Mouse (Mus musculus): Measurements from ENCODE around the gene Med8. TPM values are rescaled to one million over a fixed set of nuclear protein-coding genes. Genes with fewer than 3 reads are reported as not detected.

The Med8 gene
- polyA plus RNA-seq, 1 experiment, result 21.8 TPM

DNA sequence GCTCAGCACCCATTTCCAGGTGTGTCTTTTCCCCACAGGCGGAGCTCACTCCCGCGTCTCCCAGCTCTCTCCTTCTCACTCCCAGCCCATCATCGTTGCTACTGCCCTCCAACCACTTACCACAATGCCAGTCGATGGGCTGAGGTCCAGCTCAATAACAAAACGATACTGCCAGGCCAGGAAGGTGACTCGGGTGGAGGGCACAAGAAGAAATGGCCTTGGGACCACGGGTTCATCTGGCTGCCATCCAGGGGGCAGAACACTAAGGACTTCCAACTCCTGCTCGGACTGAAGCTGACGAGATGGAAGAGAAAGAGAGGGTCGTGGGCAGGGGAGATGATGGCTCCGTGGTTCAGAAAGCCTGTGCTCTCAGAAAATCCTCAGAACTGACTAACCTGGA lies 6.4 kb upstream of the Med8 start:
- Histone ChIP-seq H3K27me3 (ENCODE audit: control insufficient read depth, insufficient read depth, low read length) (no peaks in the 10 kb centered on the region), H3K4me3 (ENCODE audit: extremely low read depth, insufficient read depth, insufficient read length) (no peak overlapping the region), H3K4me1 (ENCODE audit: control insufficient read depth, insufficient read depth, insufficient read length) (no peaks in the 10 kb centered on the region), H3K36me3 (ENCODE audit: control insufficient read depth, insufficient read depth, low read length) (peaks cover 31% of the 10 kb centered on the region), H3K27ac (ENCODE audit: insufficient read depth, low read length) (no peak overlapping the region)
- TF ChIP-seq CTCF (IDR thresholded peaks at IDR 0.05; ENCODE audit: extremely low read depth, insufficient read depth, insufficient read length, insufficient replicate concordance), result no peak
- no peak for TF ChIP-seq POLR2A (IDR thresholded peaks at IDR 0.05; ENCODE audit: low read depth, low read length)
- WGBS, result 92% methylated on average over 12 of the region's 12 CpGs
- DNase-seq (ENCODE audit: low read depth in 1 of 2, low spot score in 2 of 2), result no peak

DNA sequence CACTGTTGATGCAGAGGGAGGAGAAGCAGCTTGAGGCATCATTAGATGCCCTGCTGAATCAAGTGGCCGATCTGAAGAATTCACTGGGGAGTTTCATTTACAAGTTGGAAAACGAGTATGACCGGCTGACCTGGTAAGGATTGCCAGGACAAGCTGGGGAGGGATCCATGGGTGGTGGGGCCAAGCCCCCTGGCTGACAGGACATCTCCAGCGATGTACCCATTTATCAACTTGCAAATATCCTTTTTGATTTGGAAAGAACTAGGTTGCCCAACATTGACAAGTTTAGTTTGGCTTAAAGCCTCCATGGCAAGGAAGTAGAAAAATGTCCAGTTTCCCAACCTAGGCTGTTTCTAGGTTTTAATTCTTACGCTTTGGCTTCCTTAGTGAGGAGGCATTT lies 1.7 kb downstream of the Med8 start:
- DNase-seq (ENCODE audit: low read depth in 1 of 2, low spot score in 2 of 2), result no peak
- H3K27ac ChIP-seq (ENCODE audit: insufficient read depth, low read length), result no peak overlapping the region
- TF ChIP-seq POLR2A (IDR thresholded peaks at IDR 0.05; ENCODE audit: low read depth, low read length), result no peak
- TF ChIP-seq CTCF (IDR thresholded peaks at IDR 0.05; ENCODE audit: extremely low read depth, insufficient read depth, insufficient read length, insufficient replicate concordance), result no peak
- H3K27me3 ChIP-seq (ENCODE audit: control insufficient read depth, insufficient read depth, low read length), result no peaks in the 10 kb centered on the region
- no peak overlapping the region for H3K4me3 ChIP-seq (ENCODE audit: extremely low read depth, insufficient read depth, insufficient read length)
- 94% methylated on average over 5 of the region's 5 CpGs for WGBS
- H3K36me3 ChIP-seq (ENCODE audit: control insufficient read depth, insufficient read depth, low read length), result peaks cover 30% of the 10 kb centered on the region
- peaks cover 5% of the 10 kb centered on the region; the same call in 1 of the 2 replicates for H3K4me1 ChIP-seq (ENCODE audit: control insufficient read depth, insufficient read depth, insufficient read length)

DNA sequence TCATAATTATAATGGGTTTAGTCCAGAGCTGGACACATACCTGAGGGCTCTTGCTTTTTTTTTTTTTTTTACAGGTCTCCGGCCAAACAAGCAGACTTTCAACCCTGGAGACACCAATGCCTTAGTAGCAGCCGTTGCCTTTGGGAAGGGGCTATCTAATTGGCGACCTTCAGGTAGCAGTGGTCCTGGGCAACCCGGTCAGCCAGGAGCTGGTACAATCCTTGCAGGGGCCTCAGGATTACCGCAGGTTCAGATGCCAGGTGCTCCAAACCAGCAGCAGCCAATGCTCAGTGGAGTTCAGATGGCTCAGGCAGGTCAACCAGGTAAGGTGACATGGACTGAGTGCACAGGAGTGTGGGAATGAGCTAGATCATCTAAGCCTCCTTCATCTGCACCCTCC lies 4.4 kb downstream of the Med8 start:
- H3K4me1 ChIP-seq (ENCODE audit: control insufficient read depth, insufficient read depth, insufficient read length), result peaks cover 5% of the 10 kb centered on the region; the same call in 1 of the 2 replicates
- H3K4me3 ChIP-seq (ENCODE audit: extremely low read depth, insufficient read depth, insufficient read length), result no peak overlapping the region
- H3K27me3 ChIP-seq (ENCODE audit: control insufficient read depth, insufficient read depth, low read length), result no peaks in the 10 kb centered on the region
- TF ChIP-seq CTCF (IDR thresholded peaks at IDR 0.05; ENCODE audit: extremely low read depth, insufficient read depth, insufficient read length, insufficient replicate concordance) (no peak), POLR2A (IDR thresholded peaks at IDR 0.05; ENCODE audit: low read depth, low read length) (no peak)
- H3K27ac ChIP-seq (ENCODE audit: insufficient read depth, low read length), result no peak overlapping the region
- WGBS, result 92% methylated on average over 5 of the region's 5 CpGs
- H3K36me3 ChIP-seq (ENCODE audit: control insufficient read depth, insufficient read depth, low read length), result peaks cover 42% of the 10 kb centered on the region
- no peak for DNase-seq (ENCODE audit: low read depth in 1 of 2, low spot score in 2 of 2)

DNA sequence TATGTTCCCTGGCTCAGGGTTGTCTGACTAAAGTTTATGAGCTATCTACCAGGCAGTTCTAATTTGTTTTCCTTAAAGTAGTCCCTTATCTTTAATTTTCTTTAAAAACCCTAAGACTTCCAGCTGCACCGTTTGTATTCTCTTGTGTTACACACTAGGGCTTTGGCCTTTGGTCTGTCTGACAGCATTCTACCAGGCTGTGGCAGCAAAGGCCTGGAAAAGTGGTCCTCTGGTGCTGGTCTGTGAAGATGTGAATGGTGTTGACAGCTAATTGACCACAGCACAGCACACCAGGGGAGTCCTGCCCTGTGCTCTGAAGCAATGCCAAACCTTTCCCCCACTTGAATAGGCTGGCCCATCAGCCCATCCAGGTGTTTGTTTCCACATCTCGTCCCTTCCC lies 6.6 kb downstream of the Med8 start:
- H3K4me3 ChIP-seq (ENCODE audit: extremely low read depth, insufficient read depth, insufficient read length), result no peak overlapping the region
- TF ChIP-seq POLR2A (IDR thresholded peaks at IDR 0.05; ENCODE audit: low read depth, low read length), result no peak
- 90% methylated on average over 2 of the region's 2 CpGs for WGBS
- no peaks in the 10 kb centered on the region for H3K27me3 ChIP-seq (ENCODE audit: control insufficient read depth, insufficient read depth, low read length)
- H3K36me3 ChIP-seq (ENCODE audit: control insufficient read depth, insufficient read depth, low read length), result peaks cover 46% of the 10 kb centered on the region
- no peak for DNase-seq (ENCODE audit: low read depth in 1 of 2, low spot score in 2 of 2)
- no peak overlapping the region for H3K27ac ChIP-seq (ENCODE audit: insufficient read depth, low read length)
- H3K4me1 ChIP-seq (ENCODE audit: control insufficient read depth, insufficient read depth, insufficient read length), result no peaks in the 10 kb centered on the region

DNA sequence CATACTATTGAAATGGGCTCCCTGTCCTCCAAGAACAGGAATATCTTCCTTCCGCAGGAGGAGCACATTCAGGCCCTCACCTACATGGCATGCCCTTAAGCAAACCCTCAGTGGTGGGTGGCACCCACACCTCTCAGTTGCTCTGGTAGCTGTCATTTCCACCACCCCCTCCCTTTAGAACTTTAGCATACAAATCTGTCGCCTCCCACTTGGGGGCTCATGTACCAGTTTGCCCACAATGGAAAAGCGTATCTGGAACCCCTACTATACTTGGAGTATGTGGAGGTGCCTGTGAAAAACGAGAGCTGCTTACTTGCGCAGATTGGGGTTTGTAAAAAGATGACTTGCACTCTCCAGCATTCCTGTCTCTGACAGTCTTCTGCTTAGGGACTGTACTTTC lies 7.2 kb downstream of the Med8 start:
- WGBS, result 94% methylated on average over 5 of the region's 5 CpGs
- H3K4me1 ChIP-seq (ENCODE audit: control insufficient read depth, insufficient read depth, insufficient read length), result no peaks in the 10 kb centered on the region
- TF ChIP-seq POLR2A (IDR thresholded peaks at IDR 0.05; ENCODE audit: low read depth, low read length), result no peak
- no peak for TF ChIP-seq CTCF (IDR thresholded peaks at IDR 0.05; ENCODE audit: extremely low read depth, insufficient read depth, insufficient read length, insufficient replicate concordance)
- no peak overlapping the region for H3K4me3 ChIP-seq (ENCODE audit: extremely low read depth, insufficient read depth, insufficient read length)
- peaks cover 46% of the 10 kb centered on the region for H3K36me3 ChIP-seq (ENCODE audit: control insufficient read depth, insufficient read depth, low read length)
- H3K27me3 ChIP-seq (ENCODE audit: control insufficient read depth, insufficient read depth, low read length), result no peaks in the 10 kb centered on the region
- H3K27ac ChIP-seq (ENCODE audit: insufficient read depth, low read length), result no peak overlapping the region
- no peak for DNase-seq (ENCODE audit: low read depth in 1 of 2, low spot score in 2 of 2)

DNA sequence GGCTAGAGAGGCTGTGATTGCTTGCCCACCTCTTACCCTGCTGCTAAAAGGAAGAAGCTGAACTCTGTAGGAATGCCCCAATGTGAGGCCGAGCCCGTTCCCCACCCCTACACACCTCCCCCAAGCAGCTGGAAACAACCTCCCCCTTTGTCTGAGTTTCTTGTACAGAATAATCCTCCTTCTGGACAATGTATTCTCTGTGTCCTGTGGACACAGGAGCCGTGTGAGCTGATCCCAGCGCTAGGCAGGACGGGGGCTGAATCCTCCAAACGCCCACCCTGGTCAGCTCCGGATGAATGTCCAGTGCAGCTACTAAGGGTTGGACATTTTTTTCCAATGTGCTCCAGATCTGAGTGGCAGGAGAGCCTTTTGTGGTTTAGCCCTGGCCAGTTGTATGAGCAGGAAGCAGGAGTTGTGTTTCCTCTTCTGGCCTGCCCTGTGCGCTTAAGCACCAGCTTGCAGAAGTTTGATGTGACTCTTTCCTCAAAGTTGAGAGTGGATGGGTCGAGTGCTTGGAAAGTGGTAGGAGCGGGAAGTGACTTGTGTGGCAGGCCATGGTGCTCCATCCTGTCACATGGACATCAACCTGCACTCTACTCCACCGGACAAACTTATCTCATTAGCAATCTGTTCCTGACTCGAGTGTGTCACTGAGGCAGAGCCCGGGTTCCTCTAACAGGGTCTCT lies 8.1 kb downstream of the Med8 start:
- Histone ChIP-seq H3K27ac (ENCODE audit: insufficient read depth, low read length) (no peak overlapping the region), H3K36me3 (ENCODE audit: control insufficient read depth, insufficient read depth, low read length) (peaks cover 46% of the 10 kb centered on the region), H3K27me3 (ENCODE audit: control insufficient read depth, insufficient read depth, low read length) (no peaks in the 10 kb centered on the region), H3K4me1 (ENCODE audit: control insufficient read depth, insufficient read depth, insufficient read length) (no peaks in the 10 kb centered on the region), H3K4me3 (ENCODE audit: extremely low read depth, insufficient read depth, insufficient read length) (no peak overlapping the region)
- DNase-seq (ENCODE audit: low read depth in 1 of 2, low spot score in 2 of 2), result no peak
- TF ChIP-seq POLR2A (IDR thresholded peaks at IDR 0.05; ENCODE audit: low read depth, low read length), result no peak
- TF ChIP-seq CTCF (IDR thresholded peaks at IDR 0.05; ENCODE audit: extremely low read depth, insufficient read depth, insufficient read length, insufficient replicate concordance), result no peak
- 80% methylated on average over 13 of the region's 13 CpGs for WGBS

DNA sequence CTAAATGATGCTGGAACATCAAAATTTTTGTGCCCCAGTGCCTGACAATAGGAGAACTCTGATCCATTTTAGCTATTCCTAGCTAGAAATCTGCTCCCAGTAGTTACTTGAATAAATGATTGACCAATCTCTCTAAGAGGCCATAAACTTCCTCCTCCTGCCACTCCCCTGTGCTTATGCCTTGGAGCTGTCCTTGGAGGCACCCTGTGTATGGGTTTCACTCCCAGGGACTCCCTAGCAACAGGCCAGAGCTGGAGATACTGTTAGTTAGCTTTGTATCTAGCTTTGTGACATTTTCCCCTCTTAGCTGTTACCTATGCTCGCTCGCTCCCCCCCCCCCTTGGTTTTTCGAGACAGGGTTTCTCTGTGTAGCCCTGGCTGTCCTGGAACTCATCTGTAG lies 12.2 kb downstream of the Med8 start:
- no peak for TF ChIP-seq POLR2A (IDR thresholded peaks at IDR 0.05; ENCODE audit: low read depth, low read length)
- TF ChIP-seq CTCF (IDR thresholded peaks at IDR 0.05; ENCODE audit: extremely low read depth, insufficient read depth, insufficient read length, insufficient replicate concordance), result no peak
- H3K36me3 ChIP-seq (ENCODE audit: control insufficient read depth, insufficient read depth, low read length), result peaks cover 19% of the 10 kb centered on the region
- H3K27me3 ChIP-seq (ENCODE audit: control insufficient read depth, insufficient read depth, low read length), result no peaks in the 10 kb centered on the region
- 100% methylated on average over 3 of the region's 3 CpGs for whole genome bisulfite sequencing
- H3K27ac ChIP-seq (ENCODE audit: insufficient read depth, low read length), result no peak overlapping the region
- DNase-seq (ENCODE audit: low read depth in 1 of 2, low spot score in 2 of 2), result no peak
- no peak overlapping the region for H3K4me3 ChIP-seq (ENCODE audit: extremely low read depth, insufficient read depth, insufficient read length)
- H3K4me1 ChIP-seq (ENCODE audit: control insufficient read depth, insufficient read depth, insufficient read length), result no peaks in the 10 kb centered on the region

All from spleen, adult 2 months (tissue).